Comparison of ENCODE assay signal across 8 mouse cellular contexts in genomic region chr10:14391025-14391639, GRCm38 (mm10).
DNase-seq lines count a peak whose midpoint lies in the region; ATAC-seq and TF ChIP-seq lines count a peak whose summit lies in the region.

No protein-coding gene starts in this region.

- H3K36me3 ChIP-seq in midbrain, embryonic 14.5 days (ENCODE audit: control insufficient read depth, insufficient read depth, low read length): no peaks in the 10 kb centered on the region

- no peaks in the 10 kb centered on the region for H3K27me3 ChIP-seq in midbrain, embryonic 14.5 days (ENCODE audit: control insufficient read depth, insufficient read depth, low read length)

- H3K9ac ChIP-seq in midbrain, embryonic 14.5 days (replicated peaks; ENCODE audit: low read length): no peak overlapping the region

- H3K4me2 ChIP-seq in midbrain, embryonic 14.5 days (ENCODE audit: low read length): no peak overlapping the region

- H3K27ac ChIP-seq in left cerebral cortex, adult 2 months: peak overlapping the region; percentile 41; the same call in 1 of the 2 replicates
- no peak overlapping the region for H3K27ac ChIP-seq in midbrain, embryonic 14.5 days (replicated peaks; ENCODE audit: low read depth, low read length)

- DNase-seq in adrenal gland, adult 18-20 months (ENCODE audit: low spot score in 2 of 2): peak; percentile 31 to 45
- no peak for DNase-seq in adrenal gland, postnatal 4 days (ENCODE audit: low spot score in 2 of 2)
- peak; percentile 86 to 93 for DNase-seq in cerebellum, postnatal 10 days
- peak; percentile 67 to 76 for DNase-seq in frontal cortex, postnatal 25 days (ENCODE audit: low spot score in 2 of 2)
- peak; percentile 75 to 77 for DNase-seq in left cerebral cortex, adult 2 months (ENCODE audit: extremely low spot score in 1 of 2, low spot score in 2 of 2)
- peak; percentile 92 for DNase-seq in midbrain, embryonic 14.5 days
- DNase-seq in spleen, postnatal 36 days (ENCODE audit: low spot score in 2 of 2): peak; percentile 32 to 35

- no peak overlapping the region for H3K4me3 ChIP-seq in left cerebral cortex, adult 2 months
- no peak overlapping the region for H3K4me3 ChIP-seq in midbrain, embryonic 14.5 days (replicated peaks; ENCODE audit: low read depth, low read length)

- peak; percentile 68 for TF ChIP-seq CTCF in left cerebral cortex, adult 2 months (IDR thresholded peaks at IDR 0.05)

- 13% methylated on average over 11 of the region's 11 CpGs for whole genome bisulfite sequencing in midbrain, embryonic 14.5 days

- intact Hi-C loops in left cerebral cortex, adult 2 months (cut with DNase I): loop anchor here (1.0 to 10.0 kb wide), 8 partner anchors 70 to 1376 kb away; partner anchors contain the start of gene Hivep2

- ATAC-seq in inflammation-experienced regulatory T-cells, adult 6 months: peak; percentile 84
- peak; percentile 92 for ATAC-seq in midbrain, embryonic 14.5 days (ENCODE audit: low FRiP score, low TSS enrichment)

- no peaks in the 10 kb centered on the region for H3K4me1 ChIP-seq in midbrain, embryonic 14.5 days (ENCODE audit: control insufficient read depth, insufficient read depth, low read length)

- no peaks in the 10 kb centered on the region for H3K9me3 ChIP-seq in midbrain, embryonic 14.5 days (ENCODE audit: control insufficient read depth, low read length)

Comparison
In these comparisons a context has a peak if more than half of its experiments do, and no peak if none do; other contexts are left out.
1. DNase-seq: peak in adrenal gland, adult 18-20 months (2 of 2), cerebellum, postnatal 10 days (2 of 2), frontal cortex, postnatal 25 days (2 of 2), left cerebral cortex, adult 2 months (2 of 2), midbrain, embryonic 14.5 days (single experiment) and spleen, postnatal 36 days (2 of 2); none in adrenal gland, postnatal 4 days (0 of 2).